Mouse (Mus musculus): ENCODE data around the gene Gm10382.
A peak's percentile ranks its signal among the peaks of the same experiment; 100 is the strongest.
"Not testable (repeated sequence)": the region's sequence is repeated elsewhere in the genome, so short reads cannot be mapped to it uniquely, and the experiment has no call there.

Gene Gm10382

GRCm38 (mm10) chr5:125393622-125394603 is 4.8 kb downstream of the Gm10382 start:
- peak; percentile 77 for DNase-seq (ENCODE audit: low spot score)

DNA sequence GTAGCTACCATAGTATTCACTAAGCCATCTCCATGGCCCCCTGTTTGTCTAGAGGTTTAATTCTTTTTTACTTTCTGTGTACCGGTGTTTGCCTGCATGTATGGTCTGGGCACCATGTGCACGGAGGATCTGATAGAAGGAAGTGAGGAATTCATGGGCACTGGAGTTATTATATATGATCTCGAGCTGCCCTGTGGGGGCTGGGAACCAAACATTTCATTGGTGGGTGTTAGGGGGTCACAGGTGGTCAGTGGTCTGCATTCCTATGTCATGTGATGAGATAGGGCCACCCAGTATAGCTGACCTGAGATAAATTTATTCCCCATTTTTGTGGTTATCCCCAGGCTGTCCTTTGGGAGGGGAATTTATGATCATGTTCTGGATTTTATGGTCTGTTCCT is 5.9 kb downstream of the Gm10382 start:
- DNase-seq (ENCODE audit: low spot score) = no peak

GRCm38 (mm10) chr5:125400903-125401302 is 11.8 kb downstream of the Gm10382 start:
- DNase-seq (ENCODE audit: low spot score) = no peak

DNA sequence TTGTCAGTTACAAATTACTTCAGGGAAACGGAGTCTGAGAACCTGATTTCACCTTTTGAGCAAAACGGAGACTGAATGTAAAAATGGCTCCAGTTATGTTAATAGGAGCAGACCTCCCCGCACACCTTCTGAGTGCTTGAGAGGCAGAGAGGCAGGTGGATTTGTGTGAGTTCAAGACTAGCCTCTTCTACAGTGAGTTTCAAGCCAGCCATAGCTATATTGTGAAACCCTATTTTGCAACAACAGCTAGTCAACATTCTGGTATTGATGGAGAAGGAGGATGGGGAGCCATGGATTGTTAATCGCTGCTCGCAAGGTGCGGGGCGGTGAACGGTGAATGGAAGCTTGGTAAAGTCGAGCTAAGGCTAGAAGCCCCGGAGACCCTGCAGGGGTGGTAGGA is 13.4 kb downstream of the Gm10382 start:
- DNase-seq (ENCODE audit: low spot score) = no peak

DNA sequence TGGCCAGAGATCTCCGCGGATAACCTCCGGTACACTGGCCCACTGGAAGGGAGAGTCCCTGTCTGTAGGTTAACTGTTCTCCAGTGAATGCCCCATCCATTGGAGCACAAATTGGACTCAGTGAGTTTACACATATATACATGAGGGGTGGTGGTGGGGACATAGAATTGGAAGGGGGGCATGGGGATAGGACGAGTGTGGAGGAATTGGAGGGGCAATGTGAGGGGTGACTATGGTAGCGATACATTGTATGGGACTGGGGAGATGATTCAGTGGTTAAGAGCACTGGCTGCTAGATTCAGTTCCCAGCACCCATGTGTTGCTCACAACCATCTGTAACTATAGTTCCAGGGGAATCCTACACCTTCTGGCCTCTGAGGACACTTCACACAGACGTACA is 13.9 kb downstream of the Gm10382 start:
- no peak for DNase-seq (ENCODE audit: low spot score)

GRCm38 (mm10) chr5:125403481-125404465 is 14.7 kb downstream of the Gm10382 start:
- peak; percentile 68 for DNase-seq (ENCODE audit: low spot score)

- no peak for DNase-seq (ENCODE audit: low spot score)
Measured at GRCm38 (mm10) chr5:125404536-125404902, 15.4 kb downstream of the Gm10382 start.

DNA sequence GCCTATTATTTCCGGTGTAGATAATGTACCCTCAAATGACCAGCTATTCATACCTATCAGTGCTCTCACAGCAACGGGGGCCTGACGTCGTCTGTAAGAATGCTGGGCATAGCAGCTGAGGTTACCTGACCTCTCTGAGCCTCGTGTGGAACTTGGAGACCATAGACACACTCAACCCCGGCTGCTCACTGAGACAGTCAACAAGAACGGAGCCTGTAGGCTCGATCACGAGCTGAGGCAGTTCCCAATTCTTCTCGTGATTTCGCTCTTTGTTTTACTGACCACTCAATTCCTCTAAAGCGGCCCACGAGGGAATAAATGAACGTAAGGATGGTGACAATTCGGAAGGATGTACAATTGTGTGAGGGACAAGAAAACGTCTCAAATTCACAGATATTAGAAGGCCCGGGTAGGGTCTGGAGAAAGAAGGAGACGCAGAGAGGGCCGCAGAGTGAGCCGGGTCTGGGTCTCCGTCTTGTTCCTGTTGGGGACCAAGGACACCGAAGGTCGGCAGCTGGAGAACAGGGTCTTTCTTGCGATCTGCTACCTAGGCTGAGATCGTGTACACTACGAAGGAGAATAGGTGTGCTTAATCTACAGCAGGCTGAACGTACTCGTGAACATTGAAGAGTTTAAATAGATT is 15.9 kb downstream of the Gm10382 start:
- peak; percentile 59 for DNase-seq (ENCODE audit: low spot score)

DNA sequence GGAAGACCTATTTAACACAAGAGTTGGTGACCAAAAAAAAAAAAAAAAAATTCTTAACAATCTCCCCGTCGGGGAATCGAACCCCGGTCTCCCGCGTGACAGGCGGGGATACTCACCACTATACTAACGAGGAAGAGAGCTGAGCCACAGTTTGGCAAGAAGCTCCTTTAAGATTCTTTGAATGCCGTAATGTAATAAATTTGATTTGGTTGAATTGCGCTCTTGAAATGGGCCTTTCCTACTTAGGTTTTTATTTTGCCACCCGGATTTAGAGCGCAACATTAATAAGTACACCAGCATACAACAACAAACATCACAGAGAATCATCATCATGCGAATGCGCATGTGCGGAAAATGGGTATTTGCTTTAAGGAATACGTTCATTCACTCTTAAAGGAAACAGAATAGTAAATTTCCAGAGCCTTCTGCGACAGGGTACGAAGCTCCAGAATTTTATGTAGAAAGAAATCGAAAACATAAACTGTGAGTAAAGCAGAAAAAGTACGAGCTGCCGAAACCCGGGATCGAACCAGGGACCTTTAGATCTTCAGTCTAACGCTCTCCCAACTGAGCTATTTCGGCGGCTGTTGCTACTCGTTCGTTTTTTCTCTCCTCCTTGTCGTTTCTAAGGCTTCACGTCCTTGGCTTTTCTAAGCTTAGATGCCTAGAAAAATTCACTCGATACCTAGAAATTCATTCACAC is 16.6 kb downstream of the Gm10382 start:
- peak; percentile 80 for DNase-seq (ENCODE audit: low spot score)

GRCm38 (mm10) chr5:125406322-125407016 is 17.3 kb downstream of the Gm10382 start:
- peak; percentile 62 for DNase-seq (ENCODE audit: low spot score)

- DNase-seq (ENCODE audit: low spot score) = no peak
Measured at GRCm38 (mm10) chr5:125407020-125407830, 18.1 kb downstream of the Gm10382 start.

- DNase-seq (ENCODE audit: low spot score) = no peak
Measured at GRCm38 (mm10) chr5:125407910-125408575, 18.9 kb downstream of the Gm10382 start.

DNA sequence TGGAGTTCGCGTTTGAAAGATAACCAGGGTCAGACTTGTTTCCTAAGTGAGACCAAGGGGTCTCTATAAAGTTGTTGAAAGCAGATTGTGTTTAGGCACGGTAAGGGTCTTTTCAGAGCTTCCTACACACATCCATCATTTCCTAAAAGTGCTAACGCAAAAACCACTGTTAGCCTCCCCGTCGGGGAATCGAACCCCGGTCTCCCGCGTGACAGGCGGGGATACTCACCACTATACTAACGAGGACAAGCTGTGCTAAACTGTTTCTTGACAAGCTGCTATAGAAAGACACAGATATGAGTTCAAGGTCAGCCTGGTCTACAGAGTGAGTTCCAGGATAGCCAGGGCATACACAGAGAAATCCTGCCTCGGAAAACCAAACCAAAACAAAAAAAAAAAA is 19.7 kb downstream of the Gm10382 start:
- peak; percentile 82 for DNase-seq (ENCODE audit: low spot score)

- no peak for DNase-seq (ENCODE audit: low spot score)
Measured at GRCm38 (mm10) chr5:125409348-125410090, 20.4 kb downstream of the Gm10382 start.

DNA sequence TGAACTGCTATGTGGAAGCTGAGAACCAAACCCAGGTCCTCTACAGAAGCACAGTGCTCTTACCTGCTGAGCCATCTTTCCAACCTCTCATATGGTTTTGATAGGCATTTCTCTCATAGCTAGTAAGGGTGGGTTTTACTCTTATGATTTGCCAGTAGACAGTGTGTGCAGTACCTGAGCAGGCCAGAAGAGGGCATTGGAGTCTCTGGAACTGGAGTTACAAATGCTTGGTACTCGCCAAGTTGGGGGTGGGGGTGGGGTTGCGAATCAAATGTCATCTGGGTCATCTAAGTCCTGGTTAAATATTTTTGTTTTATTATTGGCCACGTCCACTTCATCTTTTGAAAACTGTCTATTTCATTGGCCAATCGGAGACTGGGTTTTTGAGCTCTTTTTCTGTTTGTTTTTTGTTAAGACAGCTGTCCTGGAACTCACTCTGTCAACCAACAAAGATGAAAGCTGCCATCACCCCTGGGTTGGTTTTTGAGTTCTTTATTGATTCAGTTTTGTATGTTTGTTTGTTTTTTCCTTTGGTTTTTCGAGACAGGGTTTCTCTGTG is 22.9 kb downstream of the Gm10382 start:
- DNase-seq (ENCODE audit: low spot score) = peak; percentile 50

DNA sequence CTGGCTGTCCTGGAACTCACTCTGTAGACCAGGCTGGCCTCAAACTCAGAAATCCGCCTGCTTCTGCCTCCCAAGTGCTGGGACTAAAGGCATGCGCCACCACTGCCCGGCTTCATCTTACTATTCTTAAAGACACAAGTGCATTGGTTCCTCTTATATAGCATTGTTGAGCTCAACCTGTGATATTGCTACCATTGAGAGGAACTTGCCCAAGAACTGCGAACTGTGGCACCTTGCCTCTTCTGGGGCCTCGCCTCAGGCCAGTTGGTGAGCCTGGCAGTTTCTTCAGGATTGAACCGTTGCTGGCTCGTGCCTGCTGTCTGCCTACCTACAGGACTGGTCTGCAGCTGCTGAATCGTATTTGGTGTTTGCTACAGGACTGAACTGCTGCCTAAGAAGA is 23.4 kb downstream of the Gm10382 start:
- DNase-seq (ENCODE audit: low spot score) = not testable (repeated sequence)

DNA sequence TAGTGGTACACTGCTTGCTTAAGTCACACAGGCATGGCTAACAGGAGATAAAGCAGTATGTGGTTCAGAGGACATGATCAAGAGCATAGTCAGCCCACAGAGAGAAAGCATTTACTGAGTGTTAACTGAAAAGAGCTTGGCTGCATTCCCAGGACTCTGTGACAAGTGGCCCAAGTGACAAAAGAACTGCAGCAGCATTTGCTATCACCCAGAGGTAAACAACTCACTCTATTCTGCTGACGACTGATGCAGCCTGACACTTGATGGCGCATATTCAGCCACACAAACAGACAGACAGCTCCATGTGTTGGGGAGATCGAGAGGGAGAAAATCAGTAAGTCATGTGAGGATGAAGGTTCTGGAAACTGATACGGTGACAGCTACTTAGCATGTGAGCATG is 24.6 kb downstream of the Gm10382 start:
- DNase-seq (ENCODE audit: low spot score) = no peak

GRCm38 (mm10) chr5:125416183-125416582 is 27.1 kb downstream of the Gm10382 start:
- no peak for DNase-seq (ENCODE audit: low spot score)

Data from ovary, postnatal 36 days (tissue).